Mouse (Mus musculus) forelimb bud, embryonic 11.5 days (tissue): ENCODE results near the gene Gm11938.
A peak's percentile ranks its signal among the peaks of the same experiment; 100 is the strongest.

Experiments
- DNase-seq: peaks from one replicate; pipeline ENCODE4 v3.0.0-alpha.2; 2012; ENCODE audit warnings: low read depth, low spot score

Gm11938 gene

DNA sequence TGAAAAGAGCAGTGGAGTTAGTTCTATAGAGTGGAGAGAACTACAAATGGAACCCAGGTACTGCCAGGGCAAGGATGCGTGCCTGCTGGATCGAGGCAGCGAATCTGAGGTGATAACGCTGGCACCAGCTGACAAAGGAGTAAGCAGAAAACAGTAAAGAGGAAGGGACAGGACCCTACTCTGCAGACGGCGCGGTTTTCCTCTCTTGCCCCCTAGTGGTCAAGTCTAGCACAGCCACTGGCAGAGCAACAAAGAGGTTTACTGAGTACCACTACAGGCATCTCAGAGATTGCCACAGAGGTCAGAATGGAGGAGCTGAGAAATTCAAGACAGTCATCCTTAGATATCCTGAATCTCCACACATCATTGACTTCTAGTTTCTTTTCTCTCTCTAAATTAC, 29.0 kb downstream of the Gm11938 start:
- peak; percentile 76 for DNase-seq

DNA sequence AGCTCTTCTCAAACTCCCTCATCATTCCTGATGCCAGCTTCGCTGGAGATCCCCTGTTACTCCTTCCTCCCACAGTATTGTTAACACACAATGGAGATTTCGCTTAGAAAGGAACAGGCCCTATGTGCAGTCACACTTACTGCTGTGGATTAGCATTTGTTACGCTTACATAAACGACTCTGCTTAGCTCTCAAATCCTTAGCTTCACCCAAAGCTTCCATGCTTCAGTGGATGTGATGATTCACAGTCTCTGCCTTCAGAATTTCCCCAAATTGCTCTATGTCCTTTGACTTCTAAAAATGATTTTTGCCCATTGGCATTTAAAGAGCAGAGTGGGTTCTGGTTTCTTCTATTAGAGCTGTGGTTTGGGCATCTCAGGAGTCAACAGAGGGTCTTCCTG, 29.9 kb downstream of the Gm11938 start:
- no peak for DNase-seq

DNA sequence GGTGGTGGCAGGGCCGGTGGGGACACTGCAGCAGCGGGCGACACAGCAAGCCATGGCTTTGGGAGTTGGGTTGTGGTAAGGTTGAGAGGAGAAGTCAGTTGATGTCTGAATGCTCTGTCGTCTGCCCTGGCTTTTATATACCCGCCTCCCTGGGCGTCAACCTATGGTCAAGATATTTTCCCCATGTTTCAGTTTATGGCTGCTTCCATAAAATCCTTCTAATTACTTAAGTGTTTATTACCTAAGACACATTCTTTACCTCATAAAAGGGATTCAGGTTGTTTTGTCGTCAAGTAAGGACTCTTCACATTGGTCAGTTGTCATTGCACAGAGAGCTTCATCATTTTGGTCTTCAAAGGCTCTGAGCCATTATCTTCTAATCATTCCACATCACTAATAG, 36.6 kb downstream of the Gm11938 start, which contains the start of gene Krtap3-1:
Krtap3-1 (minus strand) TSS at position 101 of the 400 bp plus-strand sequence.
- DNase-seq: no peak

DNA sequence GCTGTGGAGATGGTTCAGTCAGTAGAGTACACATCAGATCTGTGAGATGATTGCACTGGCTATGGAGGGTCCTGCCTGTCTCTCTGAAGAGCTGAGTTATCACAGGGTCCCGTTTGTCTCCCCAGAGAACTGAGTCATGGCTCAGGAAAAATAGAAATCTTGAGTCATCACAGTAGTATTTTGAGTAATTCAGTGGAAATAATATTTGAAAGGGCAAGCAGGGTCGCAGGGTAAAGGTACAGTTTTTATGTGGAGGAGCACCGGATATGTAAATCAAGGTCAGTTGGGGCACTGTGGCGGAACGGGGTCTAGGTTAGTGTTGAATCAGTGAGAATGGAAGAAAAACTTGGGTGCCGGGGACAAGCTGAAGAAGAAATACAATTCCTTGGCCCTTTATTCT, 40.5 kb downstream of the Gm11938 start:
- DNase-seq: no peak

GRCm38 (mm10) chr11:99559366-99559765, 43.7 kb downstream of the Gm11938 start, which contains the start of gene Gm11939:
TSS of gene Gm11939 (minus strand) at chr11:99559466.
- no peak for DNase-seq

DNA sequence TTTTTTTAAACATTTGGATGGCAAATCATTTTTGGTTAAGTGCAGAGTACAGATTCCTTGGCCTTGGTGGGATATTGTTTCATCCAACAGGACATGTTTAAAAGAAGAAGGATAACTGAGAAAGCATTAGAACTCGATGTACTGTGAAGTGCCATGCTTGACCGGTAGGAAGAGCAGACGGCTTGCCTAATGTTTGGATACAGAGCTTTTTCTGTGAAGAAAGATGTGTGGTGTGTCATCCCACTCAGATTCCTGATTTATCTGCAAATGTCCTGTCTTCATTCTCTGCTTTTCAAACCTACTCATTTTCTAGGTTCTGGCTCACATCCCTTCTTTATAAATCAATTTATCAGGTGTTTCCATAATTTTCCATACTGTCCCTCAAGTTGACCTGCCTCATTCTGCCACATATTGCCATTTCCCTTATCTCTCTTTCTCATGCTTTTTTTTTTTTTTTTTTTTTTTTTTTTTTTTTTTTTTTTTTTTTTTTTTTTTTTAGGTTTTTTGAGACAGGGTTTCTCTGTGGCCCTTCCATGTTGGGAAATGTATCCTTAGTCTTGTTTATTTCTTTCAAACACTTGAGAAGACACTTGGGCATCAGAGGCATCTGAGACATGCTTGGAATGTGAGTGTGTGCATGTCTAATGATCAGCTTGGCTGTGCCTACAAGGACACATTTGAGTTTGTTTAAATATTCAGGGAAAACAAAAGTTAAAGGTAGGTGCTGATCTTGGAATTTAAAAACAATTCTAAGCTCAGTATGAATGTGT, 44.9 kb downstream of the Gm11938 start:
- no peak for DNase-seq

GRCm38 (mm10) chr11:99556753-99557152, 46.4 kb downstream of the Gm11938 start, which contains the start of gene Krtap3-2:
TSS of gene Krtap3-2 (minus strand) at chr11:99556853.
- DNase-seq: no peak

DNA sequence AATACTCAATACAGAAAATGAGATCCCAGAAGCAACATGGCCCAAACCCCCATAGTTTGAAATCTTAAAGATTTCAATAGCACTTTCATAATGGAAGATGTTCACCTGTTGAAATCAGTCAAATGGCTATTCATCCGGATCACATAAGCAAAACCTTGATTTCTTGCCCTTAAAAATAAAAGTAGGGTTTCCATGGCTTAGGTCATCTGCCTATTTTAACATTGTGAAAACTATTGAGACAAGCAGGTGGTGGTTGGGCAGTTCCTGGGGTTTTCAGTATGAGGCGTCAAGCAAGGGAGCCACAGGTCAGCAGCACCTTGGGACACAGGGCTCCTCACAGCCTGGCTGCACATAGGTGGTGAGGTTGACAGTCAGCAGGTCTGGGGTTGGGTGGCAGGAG, 46.9 kb downstream of the Gm11938 start:
- no peak for DNase-seq
